Mouse (Mus musculus) cerebellum, adult 2 months (tissue): ENCODE data around the gene Fbxl5. TPM values are rescaled to one million over a fixed set of nuclear protein-coding genes. Genes with fewer than 3 reads are reported as not detected.

ENCODE experiments used
- DNase-seq, 2 experiments: peaks; one replicate each; pipeline ENCODE4 v3.0.0; 2021
- H3K27ac ChIP-seq: fragments of 200-500 bp; 2 replicates; pipeline ENCODE4 v1.5.1; 2012; ENCODE audit warnings: low read length, control low read depth, inconsistent platforms; ENCODE audit not compliant: insufficient read depth
- H3K27me3 ChIP-seq: fragments of 200-500 bp; 2 replicates; pipeline ENCODE4 v1.6.1; 2012; ENCODE audit warnings: inconsistent platforms, mild to moderate bottlenecking, low read length, moderate library complexity; ENCODE audit not compliant: control insufficient read depth, insufficient read depth
- H3K4me1 ChIP-seq: fragments of 200-500 bp; 2 replicates; pipeline ENCODE4 v1.6.1; 2011; ENCODE audit warnings: low read length; ENCODE audit not compliant: control insufficient read depth, insufficient read depth
- H3K4me3 ChIP-seq: fragments of 200-500 bp; replicated peaks from 2 replicates; pipeline ENCODE3; 2011; ENCODE audit warnings: mild to moderate bottlenecking, low read depth, low read length, control low read depth; ENCODE audit not compliant: insufficient read depth
- CTCF ChIP-seq: fragments of 200-500 bp; IDR thresholded peaks from 2 replicates; pipeline ENCODE4 v1.5.1; 2011; ENCODE audit warnings: low read depth, mild to moderate bottlenecking, control low read depth, low read length, moderate library complexity, borderline replicate concordance; ENCODE audit not compliant: insufficient read depth
- POLR2A ChIP-seq: fragments of 200-500 bp; IDR thresholded peaks from 2 replicates; pipeline ENCODE4 v1.6.1; 2011; ENCODE audit warnings: low read length, control low read depth, borderline replicate concordance; ENCODE audit not compliant: insufficient read depth
- WGBS: fragments of 180-500 bp; shearing (Covaris S2); methylation state at CpG from one replicate; pipeline ENCODE4 v1.1.7; 2018; 5-methylcytosine and 5-hydroxymethylcytosine counted together
- polyA plus RNA-seq: library from polyadenylated mRNA; depleted of rRNA; stranded (reverse); fragments of >200 nt; gene quantifications from 2 replicates; pipeline ENCODE4 v1.2.3, GENCODE M21; 2012

Fbxl5 gene
- polyA plus RNA-seq, 1 experiment, result 74.3 TPM

DNA sequence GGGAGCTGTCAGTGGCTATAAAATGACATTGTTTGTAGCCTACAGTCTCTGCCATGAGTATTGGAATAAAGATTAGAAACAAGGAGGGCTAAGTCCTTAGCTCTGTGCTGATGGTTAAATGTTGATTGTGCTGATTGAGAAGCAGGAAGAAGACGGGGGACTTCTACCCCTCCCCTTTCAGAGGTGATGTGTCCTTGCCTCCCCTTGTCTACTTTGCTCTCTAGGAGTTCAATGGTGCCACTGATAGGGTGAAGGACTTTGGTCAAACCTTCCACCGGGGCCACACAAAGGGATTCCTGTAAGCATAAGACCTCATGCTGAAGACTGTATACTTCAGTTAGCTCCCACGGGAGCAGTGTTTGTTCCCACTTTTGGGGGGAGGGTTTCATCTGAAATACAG, 1.4 kb upstream of the Fbxl5 start:
- no peaks in the 10 kb centered on the region for H3K4me1 ChIP-seq
- no peak for DNase-seq
- 75% methylated on average over 3 of the region's 3 CpGs for WGBS

DNA sequence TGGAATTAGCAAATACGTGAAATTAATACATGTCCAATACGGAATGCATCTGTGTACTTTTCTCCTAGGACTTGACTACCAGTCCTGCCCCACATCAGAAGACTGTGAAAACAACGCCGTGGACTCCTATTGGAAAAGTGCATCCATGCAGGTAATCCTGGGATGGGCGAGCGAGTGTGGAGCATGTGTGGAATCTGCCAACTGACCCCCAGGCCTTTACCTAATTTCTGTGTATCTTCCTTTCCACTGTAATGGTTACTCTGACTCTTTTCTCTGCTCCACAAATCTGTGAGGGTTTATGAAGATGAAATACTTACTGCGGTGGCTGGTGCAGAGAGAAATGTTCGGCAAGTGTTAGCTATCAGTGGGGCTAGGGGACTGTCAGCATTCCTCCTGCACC, 761 bp upstream of the Fbxl5 start:
- no peak overlapping the region for H3K27ac ChIP-seq
- no peaks in the 10 kb centered on the region for H3K4me1 ChIP-seq
- DNase-seq, result no peak
- TF ChIP-seq CTCF, result no peak
- no peak for TF ChIP-seq POLR2A
- no peak overlapping the region for H3K4me3 ChIP-seq
- WGBS, result 79% methylated on average over 8 of the region's 8 CpGs
- no peaks in the 10 kb centered on the region for H3K27me3 ChIP-seq

More for the DNA sequence above, 1.4 kb upstream of the Fbxl5 start:
- Histone ChIP-seq H3K27ac (no peak overlapping the region), H3K27me3 (no peaks in the 10 kb centered on the region), H3K4me3 (no peak overlapping the region)
- TF ChIP-seq POLR2A (no peak), CTCF (no peak)

DNA sequence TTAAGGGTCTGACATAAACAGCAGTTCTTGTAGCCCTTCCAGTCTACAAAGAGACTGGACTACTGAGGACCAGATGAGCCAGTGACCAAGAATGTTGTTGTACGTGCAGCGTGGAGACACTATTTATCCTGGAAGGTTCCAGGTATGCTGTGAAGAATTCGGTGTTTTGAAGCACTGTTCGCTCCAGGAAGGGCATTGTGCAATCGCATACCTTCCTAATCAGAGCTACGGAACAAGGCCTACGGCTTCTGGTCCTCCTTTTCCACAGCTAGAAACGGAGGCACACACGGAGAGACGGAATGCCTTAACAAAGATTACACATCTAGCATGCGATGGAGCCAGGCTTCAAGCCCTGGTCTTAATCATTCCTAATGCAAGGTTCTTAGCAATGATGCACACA, 653 bp downstream of the Fbxl5 start:
- 93% methylated on average over 11 of the region's 11 CpGs for WGBS
- no peaks in the 10 kb centered on the region for H3K27me3 ChIP-seq

DNA sequence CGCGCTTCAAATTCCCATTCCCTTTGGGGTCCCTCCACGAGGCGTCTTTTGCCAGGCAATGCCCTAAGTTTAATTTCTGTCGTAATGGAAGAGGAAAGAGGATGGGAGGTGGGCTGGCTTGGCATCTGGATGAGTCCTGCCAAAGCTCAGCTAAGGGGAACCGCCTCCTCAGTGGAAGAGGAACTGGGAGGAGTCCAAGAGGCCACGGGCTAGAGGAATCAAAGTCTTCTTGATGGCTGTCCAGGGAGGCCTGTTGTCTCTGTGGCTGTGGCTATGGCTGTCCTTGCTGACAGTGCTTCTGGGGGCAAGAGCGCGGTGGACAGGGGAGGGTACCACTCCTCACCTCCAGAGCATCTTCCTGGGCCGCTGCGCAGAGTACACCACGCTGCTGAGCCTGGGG, 2.7 kb downstream of the Fbxl5 start, which contains the start of gene Bst1:
Bst1 (plus strand) TSS at position 191 of the 400 bp plus-strand sequence.
- Histone ChIP-seq H3K4me3 (no peak within 1 kb of the TSS), H3K4me1 (no peaks in the 10 kb centered on the region), H3K27ac (no peak within 1 kb of the TSS), H3K27me3 (no peaks in the 10 kb centered on the region)
- TF ChIP-seq CTCF (no peak), POLR2A (no peak)
- 43% methylated on average over 12 of the region's 12 CpGs for WGBS
- DNase-seq, result no peak

More for the DNA sequence above, 653 bp downstream of the Fbxl5 start:
- Histone ChIP-seq H3K4me3 (no peak overlapping the region), H3K27ac (no peak overlapping the region), H3K4me1 (no peaks in the 10 kb centered on the region)
- DNase-seq, result no peak
- TF ChIP-seq CTCF (no peak), POLR2A (no peak)

DNA sequence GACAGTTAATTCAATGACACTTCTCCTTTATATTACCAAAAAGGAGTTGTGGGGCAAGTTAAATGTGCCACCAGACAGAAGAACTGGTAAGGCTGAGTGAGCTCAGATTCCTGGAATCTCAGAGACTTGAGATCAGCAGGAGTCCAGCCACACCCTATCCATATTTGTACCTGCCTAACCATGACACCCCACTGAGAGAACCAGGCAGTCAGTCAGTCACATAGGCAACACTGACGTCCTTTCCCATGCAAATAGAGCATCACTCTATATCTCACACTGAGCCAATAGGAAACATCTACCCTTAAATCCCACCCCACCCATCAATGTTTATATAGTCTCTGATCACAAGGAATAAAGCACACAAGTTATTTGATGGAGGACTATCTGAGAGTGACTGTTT, 5.7 kb downstream of the Fbxl5 start:
- 32% methylated on average over 1 of the region's 1 CpGs for WGBS
- TF ChIP-seq CTCF (no peak), POLR2A (no peak)
- Histone ChIP-seq H3K4me1 (no peaks in the 10 kb centered on the region), H3K27me3 (no peaks in the 10 kb centered on the region), H3K27ac (no peak overlapping the region), H3K4me3 (no peak overlapping the region)
- DNase-seq, result no peak

DNA sequence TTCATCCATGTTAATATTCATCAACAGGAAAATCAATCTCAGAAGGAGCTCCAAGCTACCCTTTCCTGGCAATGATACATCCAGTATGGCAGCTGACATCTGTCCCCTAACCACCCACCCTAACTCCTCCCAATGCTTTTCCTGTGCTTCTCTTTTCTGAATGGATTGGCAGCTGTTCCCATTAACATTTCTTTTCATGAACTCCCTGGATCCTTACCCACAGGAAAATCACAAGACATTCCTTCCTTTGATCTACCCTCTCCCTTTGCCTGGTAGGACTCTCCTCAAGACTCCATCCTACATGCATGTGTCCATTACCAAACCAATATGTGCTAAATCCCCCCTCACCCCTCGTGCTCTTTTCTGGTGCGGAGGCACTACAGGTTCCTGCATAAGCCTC, 6.9 kb downstream of the Fbxl5 start:
- DNase-seq, result no peak
- Histone ChIP-seq H3K27ac (no peak overlapping the region), H3K27me3 (no peaks in the 10 kb centered on the region), H3K4me1 (no peaks in the 10 kb centered on the region), H3K4me3 (no peak overlapping the region)
- WGBS, result 81% methylated on average over 2 of the region's 2 CpGs
- no peak for TF ChIP-seq CTCF
- no peak for TF ChIP-seq POLR2A

DNA sequence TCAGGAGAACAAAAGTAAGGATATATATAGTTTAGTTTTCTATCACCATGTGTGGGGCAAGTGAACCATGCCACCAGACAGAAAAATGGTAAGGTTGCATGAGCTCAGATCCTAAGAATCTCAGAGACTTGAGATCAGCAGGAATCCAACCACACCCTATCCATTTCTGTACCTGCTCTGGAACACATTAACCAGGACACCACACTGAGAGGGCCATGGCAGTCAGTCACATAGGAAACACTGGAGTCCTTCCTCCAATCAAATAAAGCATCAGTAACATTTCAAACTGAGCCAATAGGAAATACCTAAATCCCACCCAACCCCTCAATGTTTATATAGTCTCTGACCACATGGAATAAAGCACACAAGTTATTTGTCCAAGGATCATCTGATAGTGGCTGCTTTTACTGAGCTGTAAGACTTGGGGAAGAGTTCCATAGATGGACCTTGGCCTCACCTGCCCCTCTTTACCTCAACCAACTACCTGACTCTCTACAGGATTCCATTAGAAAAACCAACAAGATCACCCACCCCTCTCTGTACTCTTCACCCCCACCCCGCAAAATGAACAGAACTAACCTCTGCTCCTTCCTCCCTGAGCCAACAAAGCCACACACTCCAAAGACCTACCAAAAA, 10.9 kb downstream of the Fbxl5 start:
- WGBS, result 94% methylated on average over 1 of the region's 1 CpGs

More for the DNA sequence above, 10.9 kb downstream of the Fbxl5 start:
- Histone ChIP-seq H3K4me3 (no peak overlapping the region), H3K27ac (no peak overlapping the region), H3K27me3 (no peaks in the 10 kb centered on the region), H3K4me1 (no peaks in the 10 kb centered on the region)
- no peak for DNase-seq
- no peak for TF ChIP-seq POLR2A
- no peak for TF ChIP-seq CTCF
